Mouse (Mus musculus): ENCODE results near the gene Nabp2. TPM values are rescaled to one million over a fixed set of nuclear protein-coding genes. Genes with fewer than 3 reads are reported as not detected.

The Nabp2 gene
- polyA plus RNA-seq, 1 experiment = 83.6 TPM

DNA sequence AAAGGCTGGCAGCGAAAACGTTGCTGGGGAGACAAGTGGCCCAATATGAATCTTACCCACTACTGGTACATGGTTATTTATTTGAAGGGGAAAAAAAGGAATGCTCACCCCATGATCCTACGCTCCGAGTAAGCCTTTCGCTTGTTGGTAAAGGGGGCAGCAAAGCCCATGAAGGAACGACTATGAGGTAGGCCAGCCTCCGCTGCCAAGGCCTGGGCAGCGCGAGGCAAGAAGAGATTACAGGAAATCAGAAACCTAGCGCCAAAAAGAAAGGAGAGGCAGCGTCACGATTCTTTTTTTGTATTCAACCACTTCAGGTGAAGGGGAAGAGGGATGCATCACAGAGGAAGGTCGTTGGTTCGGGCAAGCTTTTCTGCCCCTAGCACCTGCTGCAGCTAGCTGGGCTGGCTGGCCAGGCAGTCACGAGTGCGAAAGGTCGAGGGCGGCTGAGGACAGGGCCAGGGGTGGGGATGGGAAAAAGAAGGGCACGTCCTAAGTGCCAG is 43.3 kb downstream of the Nabp2 start:
- H3K4me3 ChIP-seq (replicated peaks; ENCODE audit: insufficient read depth, low read depth, low read length) = peak overlapping the region; percentile 78
- no peaks in the 10 kb centered on the region; the same call in 1 of the 2 replicates for H3K4me1 ChIP-seq (ENCODE audit: control insufficient read depth, insufficient read depth, low read length)
- no peaks in the 10 kb centered on the region for H3K27me3 ChIP-seq (ENCODE audit: control insufficient read depth, insufficient read depth, low read length)
- TF ChIP-seq CTCF (IDR thresholded peaks at IDR 0.05; ENCODE audit: borderline replicate concordance, insufficient read depth, low read depth, low read length) (no peak), POLR2A (IDR thresholded peaks at IDR 0.05; ENCODE audit: borderline replicate concordance, insufficient read depth, low read length) (no peak)
- 5% methylated on average over 19 of the region's 19 CpGs for WGBS
- H3K27ac ChIP-seq (ENCODE audit: insufficient read depth, low read length) = peak overlapping the region; percentile 78
- no peak for DNase-seq

DNA sequence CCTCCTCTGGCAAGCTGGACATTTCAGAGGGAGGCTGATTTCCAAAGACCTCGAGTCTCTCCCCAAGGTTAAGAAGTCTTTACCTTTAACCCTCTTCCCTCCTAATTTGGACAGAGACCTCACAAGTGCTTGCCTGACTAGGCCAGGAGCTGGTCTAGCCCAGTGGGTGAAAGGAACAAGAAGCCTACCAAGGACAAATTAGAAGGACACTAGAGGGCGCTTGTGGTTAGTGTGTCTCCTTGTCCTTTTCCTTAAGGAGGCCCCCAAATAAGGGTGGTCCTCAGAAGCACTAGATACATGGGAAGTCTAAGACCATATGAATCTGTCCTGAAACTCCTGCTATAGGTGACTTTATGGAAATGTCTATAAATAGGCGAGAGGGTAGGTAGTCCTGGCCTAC is 48.7 kb downstream of the Nabp2 start:
- WGBS = 41% methylated on average over 3 of the region's 3 CpGs

DNA sequence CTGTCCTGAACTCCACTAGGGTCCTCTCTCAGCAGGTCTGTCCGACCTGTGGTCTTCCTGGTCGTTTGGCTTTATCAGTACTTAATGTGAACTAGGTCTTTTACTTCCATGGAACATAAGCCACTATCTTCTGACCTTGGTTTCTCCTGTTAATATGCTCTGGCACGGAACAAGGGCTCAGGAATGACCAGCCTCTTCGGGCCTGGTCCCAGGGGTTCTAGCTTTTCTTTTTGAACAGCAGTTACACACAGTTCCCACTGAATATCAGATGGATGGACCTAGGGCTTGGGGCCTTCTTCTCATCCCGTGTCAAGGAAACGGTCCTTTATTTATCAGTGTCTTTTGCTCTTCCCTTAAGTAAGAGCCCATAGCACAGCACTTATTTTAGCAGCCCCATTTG is 49.5 kb downstream of the Nabp2 start:
- TF ChIP-seq POLR2A (IDR thresholded peaks at IDR 0.05; ENCODE audit: borderline replicate concordance, insufficient read depth, low read length) (no peak), CTCF (IDR thresholded peaks at IDR 0.05; ENCODE audit: borderline replicate concordance, insufficient read depth, low read depth, low read length) (no peak)
- no peak for DNase-seq
- 85% methylated on average over 6 of the region's 6 CpGs for WGBS
- Histone ChIP-seq H3K4me1 (ENCODE audit: control insufficient read depth, insufficient read depth, low read length) (no peaks in the 10 kb centered on the region; the same call in 1 of the 2 replicates), H3K4me3 (replicated peaks; ENCODE audit: insufficient read depth, low read depth, low read length) (no peak overlapping the region), H3K27ac (ENCODE audit: insufficient read depth, low read length) (no peak overlapping the region), H3K27me3 (ENCODE audit: control insufficient read depth, insufficient read depth, low read length) (no peaks in the 10 kb centered on the region)

More for the DNA sequence above, 48.7 kb downstream of the Nabp2 start:
- peak in 1 of 2 experiments; percentile 37 for DNase-seq
- Histone ChIP-seq H3K4me1 (ENCODE audit: control insufficient read depth, insufficient read depth, low read length) (no peaks in the 10 kb centered on the region; the same call in 1 of the 2 replicates), H3K27me3 (ENCODE audit: control insufficient read depth, insufficient read depth, low read length) (no peaks in the 10 kb centered on the region), H3K4me3 (replicated peaks; ENCODE audit: insufficient read depth, low read depth, low read length) (no peak overlapping the region), H3K27ac (ENCODE audit: insufficient read depth, low read length) (no peak overlapping the region)
- TF ChIP-seq POLR2A (IDR thresholded peaks at IDR 0.05; ENCODE audit: borderline replicate concordance, insufficient read depth, low read length) (no peak), CTCF (IDR thresholded peaks at IDR 0.05; ENCODE audit: borderline replicate concordance, insufficient read depth, low read depth, low read length) (peak; percentile 41; the same call in 1 of the 2 replicates)

DNA sequence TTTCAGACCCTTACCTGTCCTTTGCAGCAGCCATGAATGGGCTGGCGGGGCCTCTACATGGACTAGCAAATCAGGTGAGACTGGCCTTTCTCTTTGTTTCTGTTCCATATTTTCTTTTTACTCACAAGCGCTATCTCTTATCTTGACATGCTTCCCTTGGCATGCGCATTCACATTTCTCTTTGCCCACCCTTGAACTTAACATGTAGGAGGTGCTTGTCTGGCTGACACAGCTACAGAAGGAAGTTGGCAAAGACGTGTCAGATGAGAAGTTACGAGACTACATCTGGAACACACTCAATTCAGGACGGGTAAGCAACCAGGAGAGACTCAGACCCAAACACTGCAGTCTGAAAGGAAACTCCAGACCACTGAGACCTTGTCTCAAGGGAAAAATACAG is 52.1 kb downstream of the Nabp2 start:
- no peak for DNase-seq
- 92% methylated on average over 6 of the region's 6 CpGs for WGBS
- H3K4me3 ChIP-seq (replicated peaks; ENCODE audit: insufficient read depth, low read depth, low read length) = no peak overlapping the region
- no peaks in the 10 kb centered on the region for H3K4me1 ChIP-seq (ENCODE audit: control insufficient read depth, insufficient read depth, low read length)
- no peak overlapping the region for H3K27ac ChIP-seq (ENCODE audit: insufficient read depth, low read length)
- H3K27me3 ChIP-seq (ENCODE audit: control insufficient read depth, insufficient read depth, low read length) = no peaks in the 10 kb centered on the region
- TF ChIP-seq CTCF (IDR thresholded peaks at IDR 0.05; ENCODE audit: borderline replicate concordance, insufficient read depth, low read depth, low read length) (no peak), POLR2A (IDR thresholded peaks at IDR 0.05; ENCODE audit: borderline replicate concordance, insufficient read depth, low read length) (no peak)

DNA sequence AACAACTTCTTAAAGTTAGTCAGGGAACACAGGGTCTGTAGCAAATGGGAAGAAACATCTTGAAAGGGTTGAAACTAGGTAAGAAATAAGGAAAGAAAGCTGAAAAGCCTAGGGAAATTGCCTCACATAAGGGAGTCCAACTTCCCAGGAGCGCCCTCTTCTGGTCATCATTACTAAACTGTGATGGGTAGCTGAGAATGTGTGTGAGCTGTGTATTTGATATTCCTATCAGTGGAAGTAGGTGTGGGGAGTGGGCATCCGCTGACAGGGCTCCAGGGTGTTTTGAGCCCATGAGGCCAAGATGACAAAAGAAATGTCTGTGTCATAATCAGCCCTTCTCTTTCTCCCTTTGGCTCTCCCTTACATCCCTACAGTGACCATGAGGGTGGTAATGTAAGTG is 52.5 kb downstream of the Nabp2 start:
- 45% methylated on average over 2 of the region's 2 CpGs for WGBS
- H3K27ac ChIP-seq (ENCODE audit: insufficient read depth, low read length) = no peak overlapping the region
- H3K27me3 ChIP-seq (ENCODE audit: control insufficient read depth, insufficient read depth, low read length) = no peaks in the 10 kb centered on the region
- no peak overlapping the region for H3K4me3 ChIP-seq (replicated peaks; ENCODE audit: insufficient read depth, low read depth, low read length)
- peak; percentile 40 to 53 for DNase-seq
- H3K4me1 ChIP-seq (ENCODE audit: control insufficient read depth, insufficient read depth, low read length) = no peaks in the 10 kb centered on the region
- no peak for TF ChIP-seq POLR2A (IDR thresholded peaks at IDR 0.05; ENCODE audit: borderline replicate concordance, insufficient read depth, low read length)
- peak; percentile 50; the same call in 1 of the 2 replicates for TF ChIP-seq CTCF (IDR thresholded peaks at IDR 0.05; ENCODE audit: borderline replicate concordance, insufficient read depth, low read depth, low read length)

Other genes with a start within 250 kb of the Nabp2 start
- 23.5 and 23.7 TPM in 2 replicates for gene Rbms2, start 231.2 kb downstream of the Nabp2 start, polyA plus RNA-seq (2012; rRNA removed)
- gene Gls2, start 217.0 kb downstream of the Nabp2 start, polyA plus RNA-seq (2012; rRNA removed) = 68.3 and 77.7 TPM in 2 replicates
- 13.5 and 15.6 TPM in 2 replicates for gene Spryd4, start 199.7 kb downstream of the Nabp2 start, polyA plus RNA-seq (2012; rRNA removed)
- gene Mip, start 185.7 kb downstream of the Nabp2 start, polyA plus RNA-seq (2012; rRNA removed) = not detected in 2 replicates
- 6.3 and 6.6 TPM in 2 replicates for gene Timeless, start 179.4 kb downstream of the Nabp2 start, polyA plus RNA-seq (2012; rRNA removed)
- not detected in 2 replicates for gene Apon, start 157.4 kb downstream of the Nabp2 start, polyA plus RNA-seq (2012; rRNA removed)
- gene Apof, start 142.8 kb downstream of the Nabp2 start, polyA plus RNA-seq (2012; rRNA removed) = not detected in 2 replicates
- gene Stat2, start 140.9 kb downstream of the Nabp2 start, polyA plus RNA-seq (2012; rRNA removed) = 94.4 and 110 TPM in 2 replicates
- gene Il23a, start 112.7 kb downstream of the Nabp2 start, polyA plus RNA-seq (2012; rRNA removed) = 1.2 and 1.8 TPM in 2 replicates
- gene Pan2, start 108.2 kb downstream of the Nabp2 start, polyA plus RNA-seq (2012; rRNA removed) = 42.6 and 48.5 TPM in 2 replicates
- 65.3 and 65.4 TPM in 2 replicates for gene Cnpy2, start 89.0 kb downstream of the Nabp2 start, polyA plus RNA-seq (2012; rRNA removed)
- gene Cs, start 73.8 kb downstream of the Nabp2 start, polyA plus RNA-seq (2012; rRNA removed) = 251 and 252 TPM in 2 replicates
- 115 and 117 TPM in 2 replicates for gene Coq10a, start 42.5 kb downstream of the Nabp2 start, polyA plus RNA-seq (2012; rRNA removed)
- gene Ankrd52, start 34.4 kb downstream of the Nabp2 start, polyA plus RNA-seq (2012; rRNA removed) = 40.6 and 41.6 TPM in 2 replicates
- gene Slc39a5, start 10.3 kb downstream of the Nabp2 start, polyA plus RNA-seq (2012; rRNA removed) = 0.13 TPM in 1 of 2 replicates, not detected in the other
- 88.0 and 90.5 TPM in 2 replicates for gene Rnf41, start 165 bp upstream of the Nabp2 start, polyA plus RNA-seq (2012; rRNA removed)
- 239 and 260 TPM in 2 replicates for gene Smarcc2, start 47.8 kb upstream of the Nabp2 start, polyA plus RNA-seq (2012; rRNA removed)
- gene Myl6, start 82.7 kb upstream of the Nabp2 start, polyA plus RNA-seq (2012; rRNA removed) = 1,381 and 1,434 TPM in 2 replicates
- 28.9 and 36.1 TPM in 2 replicates for gene Myl6b, start 87.2 kb upstream of the Nabp2 start, polyA plus RNA-seq (2012; rRNA removed)
- 36.3 and 37.3 TPM in 2 replicates for gene Esyt1, start 114.4 kb upstream of the Nabp2 start, polyA plus RNA-seq (2012; rRNA removed)
- 15.4 and 18.7 TPM in 2 replicates for gene Zc3h10, start 136.3 kb upstream of the Nabp2 start, polyA plus RNA-seq (2012; rRNA removed)
- gene Rpl41, start 137.8 kb upstream of the Nabp2 start, polyA plus RNA-seq (2012; rRNA removed) = 1,271 and 1,490 TPM in 2 replicates
- gene Pa2g4, start 154.5 kb upstream of the Nabp2 start, polyA plus RNA-seq (2012; rRNA removed) = 69.2 and 73.5 TPM in 2 replicates
- 9.4 and 11.1 TPM in 2 replicates for gene Erbb3, start 178.2 kb upstream of the Nabp2 start, polyA plus RNA-seq (2012; rRNA removed)
- 303 and 334 TPM in 2 replicates for gene Rps26, start 215.3 kb upstream of the Nabp2 start, polyA plus RNA-seq (2012; rRNA removed)
- gene Ikzf4, start 234.5 kb upstream of the Nabp2 start, polyA plus RNA-seq (2012; rRNA removed) = 8.5 and 9.6 TPM in 2 replicates